Mouse (Mus musculus): ENCODE results near the gene Cenpv.

The Cenpv gene

GRCm38 (mm10) chr11:62507683-62508082 is 31.4 kb downstream of the Cenpv start:
- DNase-seq: no peak

- DNase-seq: no peak
These were observed 38.5 kb downstream of the Cenpv start for GRCm38 (mm10) chr11:62500529-62500928.

GRCm38 (mm10) chr11:62498802-62499201 is 40.3 kb downstream of the Cenpv start:
- DNase-seq: no peak

GRCm38 (mm10) chr11:62497181-62497580 is 41.9 kb downstream of the Cenpv start:
- DNase-seq: no peak

- no peak for DNase-seq
These were observed 42.8 kb downstream of the Cenpv start for GRCm38 (mm10) chr11:62496151-62496715.

GRCm38 (mm10) chr11:62495276-62495801 is 43.7 kb downstream of the Cenpv start:
- no peak for DNase-seq

DNA sequence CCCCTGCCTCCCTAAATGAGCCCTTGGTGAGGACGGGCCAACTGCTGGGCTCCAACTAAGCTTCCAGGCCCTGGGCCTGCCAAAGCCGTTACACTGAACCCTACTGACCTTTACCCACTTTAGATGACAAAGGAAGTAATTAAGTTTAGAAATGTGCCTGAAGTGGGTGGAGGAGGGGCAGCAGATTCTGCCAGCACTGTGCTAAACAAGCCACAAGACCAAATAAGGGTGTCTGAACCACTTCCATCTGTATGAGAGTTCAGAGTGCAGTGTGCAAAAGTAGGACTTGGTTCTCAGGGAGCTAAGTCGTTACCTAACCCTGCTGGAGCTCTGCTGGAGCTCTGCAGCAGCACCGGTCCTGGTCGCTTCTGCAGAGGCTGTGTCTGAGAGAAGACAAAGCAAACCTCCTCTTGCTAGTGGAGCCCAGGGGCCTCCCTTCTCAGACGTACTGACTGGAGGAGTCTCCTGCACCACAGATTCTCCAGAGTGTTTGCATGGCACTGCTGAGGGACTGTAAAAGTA is 44.2 kb downstream of the Cenpv start:
- DNase-seq: peak; percentile 7

GRCm38 (mm10) chr11:62493701-62494100 is 45.4 kb downstream of the Cenpv start:
- no peak for DNase-seq

- no peak for DNase-seq
These were observed 51.3 kb downstream of the Cenpv start for GRCm38 (mm10) chr11:62487540-62488350.

- DNase-seq: no peak
These were observed 52.1 kb downstream of the Cenpv start for GRCm38 (mm10) chr11:62486949-62487348.

GRCm38 (mm10) chr11:62479581-62479980 is 59.5 kb downstream of the Cenpv start:
- no peak for DNase-seq

- DNase-seq: no peak
These were observed 60.1 kb downstream of the Cenpv start for GRCm38 (mm10) chr11:62478931-62479330.

GRCm38 (mm10) chr11:62476156-62476555 is 62.9 kb downstream of the Cenpv start:
- no peak for DNase-seq
